Mouse (Mus musculus) kidney, adult 11 months (tissue): ENCODE data around the gene Gar1.
A peak's percentile ranks its signal among the peaks of the same experiment; 100 is the strongest.

Source experiments
- DNase-seq: peaks from one replicate; pipeline ENCODE4 v3.0.0; 2022

Gar1 gene

GRCm38 (mm10) chr3:129799011-129799410, 32.2 kb downstream of the Gar1 start:
- DNase-seq = peak; percentile 41

GRCm38 (mm10) chr3:129798551-129798950, 32.6 kb downstream of the Gar1 start:
- no peak for DNase-seq

- peak; percentile 28 for DNase-seq
These were observed 33.9 kb downstream of the Gar1 start for GRCm38 (mm10) chr3:129797341-129797740.

GRCm38 (mm10) chr3:129793801-129794200, 37.4 kb downstream of the Gar1 start:
- peak; percentile 86 for DNase-seq

GRCm38 (mm10) chr3:129782746-129783145, 48.5 kb downstream of the Gar1 start:
- DNase-seq = no peak

- DNase-seq = no peak
These were observed 49.8 kb downstream of the Gar1 start for GRCm38 (mm10) chr3:129781435-129781834.
